Mouse (Mus musculus) intestine, embryonic 16.5 days (tissue): ENCODE results near the gene Cachd1. TPM values are rescaled to one million over a fixed set of nuclear protein-coding genes. Genes with fewer than 3 reads are reported as not detected.

Experiments
- ATAC-seq: fragments of 200-750 bp; cut with Nextera tagmentation; 2 replicates; pipeline ENCODE4 v1.8.0; 2017; ENCODE audit warnings: moderate TSS enrichment, moderate library complexity
- H3K27ac ChIP-seq: fragments of 300-500 bp; sonication (generic); 2 replicates; pipeline ENCODE4 v1.5.1; 2014; ENCODE audit warnings: mild to moderate bottlenecking, low read length
- H3K27me3 ChIP-seq: fragments of 300-500 bp; sonication (generic); replicated peaks from 2 replicates; pipeline ENCODE4 v1.6.1; 2014; ENCODE audit warnings: low read length, control low read depth, mixed read lengths; ENCODE audit not compliant: control insufficient read depth, insufficient read depth
- H3K36me3 ChIP-seq: fragments of 300-500 bp; sonication (generic); 2 replicates; pipeline ENCODE4 v1.6.1; 2014; ENCODE audit warnings: low read length, control low read depth; ENCODE audit not compliant: control insufficient read depth, insufficient read depth
- H3K4me1 ChIP-seq: fragments of 300-500 bp; sonication (generic); 2 replicates; pipeline ENCODE4 v1.6.1; 2014; ENCODE audit warnings: low read length, control low read depth, mixed read lengths; ENCODE audit not compliant: control insufficient read depth, insufficient read depth
- H3K4me2 ChIP-seq: fragments of 300-500 bp; sonication (generic); 2 replicates; pipeline ENCODE4 v1.6.1; 2014; ENCODE audit warnings: low read depth, low read length, control low read depth
- H3K4me3 ChIP-seq: fragments of 300-500 bp; sonication (generic); 2 replicates; pipeline ENCODE4 v1.5.1; 2014; ENCODE audit warnings: mild to moderate bottlenecking, low read length
- H3K9ac ChIP-seq: fragments of 300-500 bp; sonication (generic); 2 replicates; pipeline ENCODE4 v1.6.1; 2014; ENCODE audit warnings: low read depth, low read length
- H3K9me3 ChIP-seq: fragments of 300-500 bp; sonication (generic); 2 replicates; pipeline ENCODE4 v1.6.1; 2016; ENCODE audit warnings: low read length, control low read depth; ENCODE audit not compliant: control insufficient read depth
- WGBS: fragments of 180-500 bp; shearing (Covaris S2); extraction: QIAGEN DNeasy Blood & Tissue Kit; methylation state at CpG from one replicate; pipeline ENCODE4 v1.1.7; 2014; 5-methylcytosine and 5-hydroxymethylcytosine counted together
- polyA plus RNA-seq: library from polyadenylated mRNA; unstranded; fragments of >200 nt; fragmentation: Nextera tagmentation; extraction: Ambion mirVana; gene quantifications from 2 replicates; pipeline ENCODE4 v1.2.1, GENCODE M21; 2015

The Cachd1 gene
- polyA plus RNA-seq, 1 experiment from 2014 or later, result 7.8 TPM

DNA sequence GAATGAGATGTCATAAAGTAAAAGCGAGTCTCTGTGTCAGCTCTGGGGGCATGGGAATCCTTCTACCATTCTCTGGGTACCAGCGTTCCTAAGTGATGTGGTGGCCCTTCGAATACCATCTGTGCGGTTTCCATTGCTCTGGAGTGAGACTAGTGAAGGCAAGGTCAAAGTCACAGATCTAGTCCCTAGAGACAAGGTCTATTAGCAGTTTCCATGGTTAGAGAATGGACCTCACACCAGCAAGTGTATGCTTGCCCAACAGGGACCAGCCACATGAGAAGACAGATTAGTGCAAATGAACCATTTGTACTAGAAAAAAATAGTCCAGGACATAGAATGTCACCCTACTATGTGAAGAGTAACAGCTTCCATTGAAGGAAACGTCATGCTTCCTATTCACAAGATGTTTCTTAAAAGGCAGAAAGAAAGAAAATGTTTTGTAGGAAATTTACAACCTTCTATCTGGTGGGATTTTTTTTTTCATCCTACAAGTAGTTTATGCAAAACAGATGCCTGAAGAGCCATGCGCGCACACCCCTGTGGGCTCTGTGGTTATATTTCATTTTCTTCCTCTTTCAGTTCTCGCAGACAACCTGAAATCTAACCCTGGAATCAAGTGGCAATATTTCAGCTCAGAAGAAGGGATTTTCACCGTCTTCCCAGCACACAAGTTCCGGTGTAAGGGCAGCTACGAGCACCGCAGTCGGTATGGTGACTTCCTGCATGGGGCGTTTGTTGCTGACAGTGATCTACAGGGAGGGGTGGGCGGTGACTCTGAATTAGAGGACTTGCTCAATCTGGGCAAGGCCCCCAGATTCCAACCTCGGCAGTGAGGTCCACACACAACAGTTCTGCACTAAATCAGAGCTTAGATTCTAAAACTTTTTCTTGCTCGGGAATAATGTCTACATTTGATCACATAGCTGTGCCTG, 172.3 kb downstream of the Cachd1 start:
- Histone ChIP-seq H3K9me3 (no peaks in the 10 kb centered on the region), H3K4me3 (no peak overlapping the region), H3K27ac (no peak overlapping the region)

DNA sequence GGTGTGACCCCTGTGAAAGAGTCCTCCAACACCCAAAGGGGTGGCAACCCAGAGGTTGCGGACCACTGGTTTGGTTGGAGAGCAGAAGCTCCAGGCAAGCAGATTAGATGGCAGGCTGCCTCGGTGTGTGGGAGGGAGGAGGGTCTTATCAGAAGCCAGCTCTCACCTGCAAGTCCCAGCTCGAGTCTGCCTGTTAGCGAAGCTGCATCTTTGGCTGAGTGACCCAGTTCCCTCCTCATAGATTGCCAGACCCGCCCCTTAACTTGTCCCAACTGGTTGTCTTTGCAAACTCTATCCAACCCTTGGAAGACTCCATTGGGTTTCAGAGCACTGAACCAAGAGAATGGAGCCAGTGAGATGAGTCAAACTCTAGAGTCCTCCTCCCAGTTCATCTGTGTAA, 173.8 kb downstream of the Cachd1 start:
- 80% methylated on average over 5 of the region's 5 CpGs for WGBS
- no peak overlapping the region for H3K4me2 ChIP-seq
- H3K27me3 ChIP-seq, result no peaks in the 10 kb centered on the region
- H3K36me3 ChIP-seq, result peaks cover 9% of the 10 kb centered on the region; the same call in 1 of the 2 replicates
- H3K9me3 ChIP-seq, result no peaks in the 10 kb centered on the region
- H3K27ac ChIP-seq, result no peak overlapping the region
- no peak for ATAC-seq
- H3K4me3 ChIP-seq, result no peak overlapping the region
- no peaks in the 10 kb centered on the region for H3K4me1 ChIP-seq
- no peak overlapping the region for H3K9ac ChIP-seq

More for the DNA sequence above, 172.3 kb downstream of the Cachd1 start:
- ATAC-seq, result no peak
- no peaks in the 10 kb centered on the region for H3K4me1 ChIP-seq
- H3K27me3 ChIP-seq, result no peaks in the 10 kb centered on the region
- 70% methylated on average over 17 of the region's 17 CpGs for WGBS
- H3K4me2 ChIP-seq, result no peak overlapping the region
- H3K9ac ChIP-seq, result no peak overlapping the region
- H3K36me3 ChIP-seq, result peaks cover 6% of the 10 kb centered on the region; the same call in 1 of the 2 replicates

DNA sequence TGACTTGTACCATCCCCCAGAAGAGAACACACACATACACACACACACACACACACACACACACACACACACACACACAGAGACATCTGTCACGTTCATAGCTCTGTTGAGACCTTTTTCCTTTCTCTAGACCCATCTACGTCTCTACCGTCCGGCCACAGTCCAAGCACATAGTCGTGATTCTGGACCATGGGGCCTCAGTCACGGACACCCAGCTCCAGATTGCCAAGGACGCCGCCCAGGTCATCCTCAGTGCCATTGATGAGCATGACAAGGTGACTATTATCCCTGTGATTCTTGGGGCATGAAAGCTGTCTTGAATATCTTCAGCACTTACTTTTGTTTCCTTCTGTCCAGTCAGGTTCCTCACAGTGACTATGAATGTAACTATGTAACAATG, 175.4 kb downstream of the Cachd1 start:
- H3K4me2 ChIP-seq, result no peak overlapping the region

DNA sequence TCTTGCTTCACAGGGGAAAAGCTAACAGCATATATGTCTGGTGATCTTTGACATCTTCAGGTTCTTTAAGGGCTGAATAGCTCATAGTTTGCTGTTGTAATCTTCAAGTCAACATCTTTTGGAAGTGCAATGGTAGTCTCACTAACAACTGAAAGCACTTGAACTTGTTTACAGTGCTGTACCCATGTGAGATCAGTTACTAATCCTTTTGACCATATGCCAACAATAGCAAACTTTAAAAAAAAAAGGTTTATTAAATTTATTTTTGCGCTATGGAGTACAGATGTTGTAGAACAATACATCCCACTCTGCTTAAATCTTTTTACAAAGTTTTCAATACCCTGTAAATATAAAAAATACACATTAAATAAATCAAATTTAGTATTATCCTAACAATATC, 186.9 kb downstream of the Cachd1 start:
- Histone ChIP-seq H3K27me3 (no peaks in the 10 kb centered on the region), H3K4me1 (no peaks in the 10 kb centered on the region), H3K9ac (no peak overlapping the region), H3K27ac (no peak overlapping the region), H3K4me2 (no peak overlapping the region), H3K36me3 (peaks cover 12% of the 10 kb centered on the region; the same call in 1 of the 2 replicates), H3K4me3 (no peak overlapping the region), H3K9me3 (no peaks in the 10 kb centered on the region)
- no peak for ATAC-seq
- 87% methylated on average over 1 of the region's 1 CpGs for WGBS

More for the DNA sequence above, 175.4 kb downstream of the Cachd1 start:
- no peak overlapping the region for H3K27ac ChIP-seq
- H3K36me3 ChIP-seq, result peaks cover 9% of the 10 kb centered on the region; the same call in 1 of the 2 replicates
- no peaks in the 10 kb centered on the region for H3K4me1 ChIP-seq
- H3K4me3 ChIP-seq, result no peak overlapping the region
- no peaks in the 10 kb centered on the region for H3K9me3 ChIP-seq
- no peak overlapping the region for H3K9ac ChIP-seq
- ATAC-seq, result no peak
- 96% methylated on average over 8 of the region's 8 CpGs for WGBS
- H3K27me3 ChIP-seq, result no peaks in the 10 kb centered on the region

DNA sequence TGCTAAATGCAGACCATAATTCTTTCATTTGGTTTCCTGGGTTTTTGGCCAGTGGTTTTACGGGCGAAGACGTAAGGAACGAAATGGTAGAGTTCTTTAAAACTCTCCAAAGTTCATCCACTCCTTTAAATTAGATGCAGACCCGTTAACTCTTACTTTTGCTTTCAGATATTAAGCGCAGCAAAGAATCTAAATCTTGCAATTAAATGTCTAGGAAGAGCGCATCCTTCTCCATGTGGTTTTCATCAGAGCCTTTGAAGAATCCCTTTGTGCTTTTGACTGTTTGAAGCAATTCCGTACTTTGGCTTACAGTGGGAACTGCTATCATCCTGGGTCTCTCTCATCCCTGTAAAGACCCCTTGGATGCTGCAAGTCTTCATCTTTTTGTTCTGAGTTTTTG, 187.3 kb downstream of the Cachd1 start:
- no peak overlapping the region for H3K4me2 ChIP-seq
- WGBS, result 85% methylated on average over 8 of the region's 8 CpGs
- ATAC-seq, result no peak

DNA sequence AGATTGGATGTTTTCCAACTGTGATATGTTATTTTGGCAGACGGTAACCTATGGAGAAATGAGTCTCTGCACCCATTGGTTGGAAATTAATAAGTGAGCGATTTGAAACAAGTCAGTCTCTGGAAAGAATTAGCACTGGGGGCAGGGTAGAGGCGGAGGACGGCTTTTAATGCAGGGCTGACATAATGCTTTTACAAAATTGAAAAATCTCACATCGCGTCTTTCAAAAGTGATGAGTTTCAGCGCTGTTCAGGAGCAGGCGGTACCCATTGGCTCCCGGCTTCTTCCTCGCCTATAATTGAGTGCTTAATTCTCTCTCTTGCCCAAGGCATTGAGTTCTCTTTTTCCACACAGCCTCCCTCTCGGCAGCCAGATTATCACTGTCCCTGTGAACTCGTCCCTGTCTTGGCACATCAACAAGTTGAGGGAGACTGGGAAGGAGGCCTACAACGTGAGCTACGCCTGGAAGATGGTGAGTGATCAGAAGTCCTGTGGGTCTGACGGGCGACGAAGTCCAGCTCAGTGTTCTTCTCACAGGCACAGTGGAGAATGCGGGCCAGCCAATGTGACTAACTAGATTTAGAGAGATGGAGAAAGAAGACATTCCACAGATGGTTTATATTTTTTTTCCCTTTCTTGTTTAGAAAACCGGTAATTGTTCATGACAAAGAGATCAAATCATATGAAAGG, 191.4 kb downstream of the Cachd1 start:
- H3K4me3 ChIP-seq, result no peak overlapping the region
- H3K27me3 ChIP-seq, result no peaks in the 10 kb centered on the region
- no peak overlapping the region for H3K9ac ChIP-seq
- H3K4me1 ChIP-seq, result no peaks in the 10 kb centered on the region
- no peak overlapping the region for H3K27ac ChIP-seq
- no peaks in the 10 kb centered on the region for H3K9me3 ChIP-seq
- H3K36me3 ChIP-seq, result peaks cover 7% of the 10 kb centered on the region; the same call in 1 of the 2 replicates
- no peak for ATAC-seq
- WGBS, result 71% methylated on average over 19 of the region's 19 CpGs
- no peak overlapping the region for H3K4me2 ChIP-seq

More for the DNA sequence above, 187.3 kb downstream of the Cachd1 start:
- Histone ChIP-seq H3K4me3 (no peak overlapping the region), H3K36me3 (peaks cover 12% of the 10 kb centered on the region; the same call in 1 of the 2 replicates), H3K9me3 (no peaks in the 10 kb centered on the region), H3K9ac (no peak overlapping the region), H3K27ac (no peak overlapping the region), H3K4me1 (no peaks in the 10 kb centered on the region), H3K27me3 (no peaks in the 10 kb centered on the region)

DNA sequence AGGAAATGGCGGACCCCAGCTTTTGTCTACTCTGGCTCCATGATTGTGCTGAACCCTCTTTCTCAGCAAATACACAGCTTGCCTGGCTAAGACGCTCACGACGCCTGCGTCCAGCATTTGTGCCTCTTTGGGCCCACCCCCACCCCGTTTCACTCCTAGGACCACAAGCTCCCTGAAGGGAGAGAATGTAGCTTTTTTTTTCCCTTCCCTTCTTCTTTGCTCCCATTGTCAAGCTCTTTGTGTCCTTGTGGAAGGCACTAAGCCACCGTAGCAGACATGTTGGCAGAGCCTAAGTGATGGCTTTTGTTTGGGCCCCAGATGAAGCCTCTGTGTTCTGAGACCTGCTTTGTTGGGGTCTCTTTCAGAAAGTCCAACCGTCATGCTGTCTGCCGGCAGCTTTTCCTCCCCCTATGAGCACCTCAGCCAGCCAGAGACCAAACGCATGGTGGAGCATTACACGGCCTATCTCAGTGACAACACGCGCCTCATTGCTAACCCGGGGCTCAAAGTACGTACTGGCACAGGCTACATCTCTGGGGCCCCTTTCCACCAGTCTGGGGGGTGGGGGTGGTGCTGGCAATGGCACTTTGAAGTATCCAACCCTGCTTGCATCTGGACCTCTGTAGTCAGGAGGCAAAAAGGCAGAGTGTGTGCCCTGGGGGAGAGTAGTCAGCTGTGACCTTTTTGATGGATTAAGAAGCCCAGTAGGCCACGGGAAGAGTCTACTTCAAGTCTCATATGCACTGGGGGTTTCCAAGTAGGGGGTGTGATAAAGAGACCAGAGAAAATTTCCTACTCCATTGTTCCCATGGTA, 197.4 kb downstream of the Cachd1 start:
- Histone ChIP-seq H3K9ac (no peak overlapping the region), H3K27ac (no peak overlapping the region), H3K36me3 (peaks cover 5% of the 10 kb centered on the region; the same call in 1 of the 2 replicates), H3K4me3 (no peak overlapping the region), H3K27me3 (no peaks in the 10 kb centered on the region), H3K4me1 (no peaks in the 10 kb centered on the region), H3K4me2 (no peak overlapping the region), H3K9me3 (no peaks in the 10 kb centered on the region)
- ATAC-seq, result no peak
- 83% methylated on average over 16 of the region's 16 CpGs for WGBS

DNA sequence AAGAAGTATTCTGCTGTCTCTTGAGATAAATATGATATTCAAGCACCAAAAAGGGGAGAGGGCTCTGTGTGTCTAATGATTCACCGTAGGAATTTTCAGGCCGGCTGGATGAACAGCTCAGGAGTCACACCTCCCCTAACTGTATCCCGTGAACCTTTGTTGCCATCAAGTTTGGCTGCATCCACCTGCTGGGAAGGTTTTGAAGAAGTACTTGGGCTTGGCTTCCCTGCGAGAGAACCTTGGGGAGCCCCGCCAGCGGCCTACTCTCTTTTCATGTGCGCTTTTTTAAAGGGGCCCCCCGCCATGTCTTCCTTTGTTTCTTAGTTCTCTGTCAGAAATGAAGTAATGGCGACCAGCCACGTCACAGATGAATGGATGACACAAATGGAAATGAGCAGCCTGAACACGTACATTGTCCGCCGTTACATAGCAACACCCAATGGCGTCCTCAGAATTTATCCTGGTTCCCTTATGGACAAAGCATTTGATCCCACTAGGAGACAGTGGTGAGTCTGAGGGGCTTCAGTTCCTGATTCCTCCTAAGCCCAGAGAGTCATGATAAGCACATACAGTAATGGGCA, 198.1 kb downstream of the Cachd1 start:
- Histone ChIP-seq H3K9me3 (no peaks in the 10 kb centered on the region), H3K4me2 (no peak overlapping the region), H3K4me3 (no peak overlapping the region), H3K4me1 (no peaks in the 10 kb centered on the region), H3K27me3 (no peaks in the 10 kb centered on the region), H3K9ac (no peak overlapping the region), H3K27ac (no peak overlapping the region), H3K36me3 (peaks cover 5% of the 10 kb centered on the region; the same call in 1 of the 2 replicates)
- ATAC-seq, result no peak
- 81% methylated on average over 14 of the region's 14 CpGs for WGBS
